In the genomic region with DNA sequence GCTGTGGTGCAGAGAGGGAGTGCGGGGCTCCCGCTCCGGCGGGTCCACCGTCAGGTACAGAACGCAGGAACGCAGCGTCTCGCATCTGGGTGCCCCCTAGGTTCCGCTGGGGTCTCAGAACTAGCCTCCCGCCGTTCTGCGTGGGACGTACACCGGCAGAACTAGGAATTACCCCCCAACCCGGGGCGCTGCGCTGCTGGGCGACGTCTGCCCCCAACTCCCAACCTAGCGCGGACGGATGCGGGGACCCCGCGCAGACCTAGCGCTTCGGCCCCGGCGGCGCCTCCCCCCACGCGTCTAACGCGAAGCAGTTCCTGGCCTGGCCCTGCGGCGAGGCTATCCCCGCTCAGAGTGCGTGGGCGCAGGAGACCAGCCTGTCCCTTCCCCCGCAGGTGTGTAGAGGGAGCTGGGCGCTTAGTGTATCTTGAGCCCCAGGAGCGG, we compare ENCODE assay signal across 9 mouse cellular contexts. TPM values are rescaled to one million over a fixed set of nuclear protein-coding genes. Genes with fewer than 3 reads are reported as not detected.
DNase-seq lines count a peak whose midpoint lies in the region; ATAC-seq and TF ChIP-seq lines count a peak whose summit lies in the region.
"Had no signal": no experiment of that assay in that cellular context is flagged by ENCODE, and none has a peak within 500 bp of the region (broad histone marks: within the 10 kb centered on the region; RNA-seq: fewer than 3 reads in every experiment).

No protein-coding gene starts in this region.

- ATAC-seq in lung, embryonic 14.5 days (ENCODE audit: insufficient read depth): no peak
- ATAC-seq in hindbrain, embryonic 12.5 days (ENCODE audit: low FRiP score): no peak
- ATAC-seq in midbrain, embryonic 14.5 days (ENCODE audit: low FRiP score, low TSS enrichment): no peak

- H3K4me1 ChIP-seq in lung, embryonic 14.5 days (ENCODE audit: insufficient read depth): peaks cover 21% of the 10 kb centered on the region
- H3K4me1 ChIP-seq in hindbrain, embryonic 12.5 days: peaks cover 77% of the 10 kb centered on the region
- peaks cover 39% of the 10 kb centered on the region for H3K4me1 ChIP-seq in midbrain, embryonic 14.5 days (ENCODE audit: control insufficient read depth, insufficient read depth, low read length)

- peak overlapping the region; percentile 98 for H3K4me2 ChIP-seq in lung, embryonic 14.5 days
- H3K4me2 ChIP-seq in hindbrain, embryonic 12.5 days (replicated peaks): peak overlapping the region; percentile 98
- H3K4me2 ChIP-seq in midbrain, embryonic 14.5 days (ENCODE audit: low read length): peak overlapping the region; percentile 98

- DNase-seq in adrenal gland, postnatal 14 days: peak; percentile 28
- no peak for DNase-seq in adrenal gland, adult 8-10 months
- peak; percentile 11 for DNase-seq in lung, embryonic 14.5 days
- no peak for DNase-seq in lung, postnatal 14 days
- peak; percentile 57 for DNase-seq in midbrain, embryonic 14.5 days
- no peak for DNase-seq in frontal cortex, postnatal 10 days (ENCODE audit: low spot score in 2 of 2)
- DNase-seq in urinary bladder, postnatal 14 days (ENCODE audit: low spot score): no peak

- peak overlapping the region; percentile 29; the same call in 1 of the 2 replicates for H3K9ac ChIP-seq in lung, embryonic 14.5 days
- peak overlapping the region; percentile 39 for H3K9ac ChIP-seq in hindbrain, embryonic 12.5 days
- H3K9ac ChIP-seq in midbrain, embryonic 14.5 days (replicated peaks; ENCODE audit: low read length): peak overlapping the region; percentile 72

- no peaks in the 10 kb centered on the region for H3K9me3 ChIP-seq in lung, embryonic 14.5 days (ENCODE audit: low read depth, low read length)
- H3K9me3 ChIP-seq in hindbrain, embryonic 12.5 days (replicated peaks): no peaks in the 10 kb centered on the region
- no peaks in the 10 kb centered on the region for H3K9me3 ChIP-seq in midbrain, embryonic 14.5 days (ENCODE audit: control insufficient read depth, low read length)

- H3K27ac ChIP-seq in lung, embryonic 14.5 days (ENCODE audit: low read depth): no peak overlapping the region
- peak overlapping the region; percentile 64; the same call in 1 of the 2 replicates for H3K27ac ChIP-seq in hindbrain, embryonic 12.5 days
- H3K27ac ChIP-seq in midbrain, embryonic 14.5 days (replicated peaks; ENCODE audit: low read depth, low read length): peak overlapping the region; percentile 32; the same call in 1 of the 2 replicates

- peaks cover 67% of the 10 kb centered on the region for H3K27me3 ChIP-seq in lung, embryonic 14.5 days (ENCODE audit: insufficient read depth, low read length)
- peaks cover 96% of the 10 kb centered on the region for H3K27me3 ChIP-seq in hindbrain, embryonic 12.5 days
- peaks cover 35% of the 10 kb centered on the region for H3K27me3 ChIP-seq in midbrain, embryonic 14.5 days (ENCODE audit: control insufficient read depth, insufficient read depth, low read length)

- WGBS in lung, embryonic 14.5 days: under 1% methylated on average over 43 of the region's 43 CpGs
- under 1% methylated on average over 42 of the region's 43 CpGs for WGBS in hindbrain, embryonic 12.5 days
- WGBS in midbrain, embryonic 14.5 days: under 1% methylated on average over 43 of the region's 43 CpGs

- H3K4me3 ChIP-seq in lung, embryonic 14.5 days (ENCODE audit: low read depth, low read length): peak overlapping the region; percentile 54
- H3K4me3 ChIP-seq in hindbrain, embryonic 12.5 days: peak overlapping the region; percentile 66
- peak overlapping the region; percentile 67 for H3K4me3 ChIP-seq in midbrain, embryonic 14.5 days (replicated peaks; ENCODE audit: low read depth, low read length)
- H3K4me3 ChIP-seq: erythroblast, embryonic 14.5 days had no signal

- no peak; the same call in 1 of the 2 replicates for TF ChIP-seq CTCF in lung, embryonic 14.5 days (IDR thresholded peaks at IDR 0.05; ENCODE audit: low read depth)

- no peaks in the 10 kb centered on the region for H3K36me3 ChIP-seq in lung, embryonic 14.5 days (ENCODE audit: insufficient read depth)
- no peaks in the 10 kb centered on the region for H3K36me3 ChIP-seq in hindbrain, embryonic 12.5 days
- no peaks in the 10 kb centered on the region for H3K36me3 ChIP-seq in midbrain, embryonic 14.5 days (ENCODE audit: control insufficient read depth, insufficient read depth, low read length)

RNA-seq across cellular contexts. Expression of gene Nptx1, which starts 1.8 kb away (rescaled TPM):
- 3.3 and 4.1 TPM in 2 replicates for total RNA-seq in adrenal gland, postnatal 14 days (2021)
- 1 to 10 TPM; 2.4 to 8.5 (median 5.4) TPM for total RNA-seq in adrenal gland, adult 8-10 months (2022)
- 1.3 and 1.4 TPM in 2 replicates for polyA plus RNA-seq in lung, embryonic 14.5 days (2014; fragmentation: Nextera tagmentation; extraction: Ambion mirVana)
- polyA plus RNA-seq in hindbrain, embryonic 12.5 days (2016; fragmentation: Nextera tagmentation; extraction: Ambion mirVana): 14.8 and 15.2 TPM in 2 replicates
- polyA plus RNA-seq in midbrain, embryonic 14.5 days (2014; fragmentation: Nextera tagmentation; extraction: Ambion mirVana): 10.1 and 11.3 TPM in 2 replicates
- polyA plus RNA-seq: erythroblast, embryonic 14.5 days had no signal

RNA-seq across cellular contexts. Expression of gene Rptor, which starts 53.3 kb away (rescaled TPM):
- total RNA-seq in adrenal gland, postnatal 14 days (2021): 45.5 and 47.9 TPM in 2 replicates
- total RNA-seq in adrenal gland, adult 8-10 months (2022): 10 to 100 TPM; 57.6 to 74.5 (median 59.9) TPM
- polyA plus RNA-seq in lung, embryonic 14.5 days (2014; fragmentation: Nextera tagmentation; extraction: Ambion mirVana): 14.6 TPM in 2 replicates
- polyA plus RNA-seq in hindbrain, embryonic 12.5 days (2016; fragmentation: Nextera tagmentation; extraction: Ambion mirVana): 17.4 and 18.3 TPM in 2 replicates
- 10.8 and 12.4 TPM in 2 replicates for polyA plus RNA-seq in midbrain, embryonic 14.5 days (2014; fragmentation: Nextera tagmentation; extraction: Ambion mirVana)

RNA-seq across cellular contexts. Expression of gene Endov, which starts 58.2 kb away (rescaled TPM):
- 19.7 and 22.4 TPM in 2 replicates for total RNA-seq in adrenal gland, postnatal 14 days (2021)
- 10 to 100 TPM; 23.8 to 31.3 (median 29.2) TPM for total RNA-seq in adrenal gland, adult 8-10 months (2022)
- 17.4 and 17.7 TPM in 2 replicates for polyA plus RNA-seq in lung, embryonic 14.5 days (2014; fragmentation: Nextera tagmentation; extraction: Ambion mirVana)
- 22.2 and 24.9 TPM in 2 replicates for polyA plus RNA-seq in hindbrain, embryonic 12.5 days (2016; fragmentation: Nextera tagmentation; extraction: Ambion mirVana)
- polyA plus RNA-seq in midbrain, embryonic 14.5 days (2014; fragmentation: Nextera tagmentation; extraction: Ambion mirVana): 21.2 and 23.0 TPM in 2 replicates

Comparison
In these comparisons a context has a peak if more than half of its experiments do, and no peak if none do; other contexts are left out.
1. DNase-seq: peak in adrenal gland, postnatal 14 days (single experiment), lung, embryonic 14.5 days (single experiment) and midbrain, embryonic 14.5 days (single experiment); none in adrenal gland, adult 8-10 months (single experiment), lung, postnatal 14 days (single experiment), frontal cortex, postnatal 10 days (0 of 2) and urinary bladder, postnatal 14 days (single experiment).
2. Peak in every context shown above with its lines, with median percentiles within 50 percentile points of each other: H3K4me2 ChIP-seq, H3K4me3 ChIP-seq and H3K9ac ChIP-seq.